Mouse (Mus musculus) forebrain, embryonic 12.5 days (tissue): Measurements from ENCODE around the gene Fbxo21. TPM values are rescaled to one million over a fixed set of nuclear protein-coding genes. Genes with fewer than 3 reads are reported as not detected.

ENCODE experiments used
- ATAC-seq: fragments of 200-750 bp; cut with Nextera tagmentation; 2 replicates; pipeline ENCODE4 v1.8.0; 2017; ENCODE audit warnings: moderate TSS enrichment; ENCODE audit not compliant: low FRiP score
- H3K27ac ChIP-seq: fragments of 300-500 bp; sonication (generic); 2 replicates; pipeline ENCODE4 v1.5.1; 2016; ENCODE audit warnings: mild to moderate bottlenecking
- H3K27me3 ChIP-seq: fragments of 300-500 bp; sonication (generic); 2 replicates; pipeline ENCODE4 v1.6.1; 2016; ENCODE audit warnings: mild to moderate bottlenecking
- H3K36me3 ChIP-seq: fragments of 300-500 bp; sonication (generic); replicated peaks from 2 replicates; pipeline ENCODE4 v1.6.1; 2016; ENCODE audit warnings: mild to moderate bottlenecking
- H3K4me1 ChIP-seq: fragments of 300-500 bp; sonication (generic); 2 replicates; pipeline ENCODE4 v1.6.1; 2016
- H3K4me2 ChIP-seq: fragments of 300-500 bp; sonication (generic); 2 replicates; pipeline ENCODE4 v1.6.1; 2016; ENCODE audit warnings: mild to moderate bottlenecking, moderate library complexity
- H3K4me3 ChIP-seq: fragments of 300-500 bp; sonication (generic); replicated peaks from 2 replicates; pipeline ENCODE4 v1.5.1; 2016; ENCODE audit warnings: mild to moderate bottlenecking
- H3K9ac ChIP-seq: fragments of 300-500 bp; sonication (generic); 2 replicates; pipeline ENCODE4 v1.6.1; 2016; ENCODE audit warnings: mild to moderate bottlenecking
- H3K9me3 ChIP-seq: fragments of 300-500 bp; sonication (generic); 2 replicates; pipeline ENCODE4 v1.6.1; 2016
- WGBS: fragments of 180-500 bp; shearing (Covaris S2); methylation state at CpG from one replicate; pipeline ENCODE4 v1.1.7; 2016; 5-methylcytosine and 5-hydroxymethylcytosine counted together
- polyA plus RNA-seq: library from polyadenylated mRNA; unstranded; fragments of >200 nt; fragmentation: Nextera tagmentation; extraction: Ambion mirVana; gene quantifications from 2 replicates; pipeline ENCODE4 v1.2.1, GENCODE M21; 2016

Fbxo21 gene
- polyA plus RNA-seq, 1 experiment from 2014 or later: 149 TPM

- Histone ChIP-seq H3K4me3 (no peak overlapping the region), H3K27ac (no peak overlapping the region), H3K9me3 (no peaks in the 10 kb centered on the region), H3K27me3 (no peaks in the 10 kb centered on the region), H3K4me1 (peaks cover 19% of the 10 kb centered on the region), H3K4me2 (no peak overlapping the region), H3K9ac (no peak overlapping the region), H3K36me3 (no peaks in the 10 kb centered on the region)
- no peak for ATAC-seq
- WGBS: 92% methylated on average over 2 of the region's 2 CpGs
Observed at GRCm38 (mm10) chr5:118053205-118053604, 76.7 kb downstream of the Fbxo21 start.

DNA sequence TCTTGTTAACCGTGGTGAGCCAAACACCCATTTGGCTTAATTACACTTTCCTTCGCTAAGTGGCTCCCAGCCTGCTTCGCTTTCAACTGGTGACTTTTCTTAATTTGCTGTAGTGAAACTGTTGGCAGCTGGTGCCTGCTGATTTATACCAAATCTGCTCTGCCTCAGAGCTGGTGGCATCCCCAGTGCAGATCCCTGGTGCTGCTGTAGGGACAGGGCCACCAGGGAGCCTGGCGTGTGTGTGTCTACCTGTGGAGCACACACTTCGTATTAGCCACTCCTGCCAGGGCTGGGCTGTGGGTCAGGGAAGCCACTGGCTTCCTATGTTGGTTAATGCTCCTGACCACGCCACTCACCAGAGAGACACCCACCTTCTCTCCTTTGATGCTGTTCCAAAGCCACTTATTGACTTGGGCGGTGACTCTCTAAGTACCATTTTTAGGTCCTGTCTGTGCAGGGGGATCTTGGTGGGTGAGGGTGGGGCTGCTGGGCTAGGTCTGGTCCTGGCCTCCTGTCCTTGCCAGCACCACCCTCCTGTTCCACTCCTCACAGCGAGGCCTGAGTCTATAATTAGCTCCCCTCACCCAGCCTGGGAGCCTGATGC, 81.1 kb downstream of the Fbxo21 start:
- Histone ChIP-seq H3K4me1 (peaks cover 20% of the 10 kb centered on the region), H3K9ac (no peak overlapping the region), H3K9me3 (no peaks in the 10 kb centered on the region), H3K4me3 (no peak overlapping the region), H3K27me3 (no peaks in the 10 kb centered on the region), H3K27ac (no peak overlapping the region), H3K4me2 (no peak overlapping the region), H3K36me3 (no peaks in the 10 kb centered on the region; the same call in 1 of the 2 replicates)
- WGBS: 47% methylated on average over 8 of the region's 8 CpGs
- ATAC-seq: 0 out of 2 replicates have a peak, but pooled peaks have one; percentile 41

DNA sequence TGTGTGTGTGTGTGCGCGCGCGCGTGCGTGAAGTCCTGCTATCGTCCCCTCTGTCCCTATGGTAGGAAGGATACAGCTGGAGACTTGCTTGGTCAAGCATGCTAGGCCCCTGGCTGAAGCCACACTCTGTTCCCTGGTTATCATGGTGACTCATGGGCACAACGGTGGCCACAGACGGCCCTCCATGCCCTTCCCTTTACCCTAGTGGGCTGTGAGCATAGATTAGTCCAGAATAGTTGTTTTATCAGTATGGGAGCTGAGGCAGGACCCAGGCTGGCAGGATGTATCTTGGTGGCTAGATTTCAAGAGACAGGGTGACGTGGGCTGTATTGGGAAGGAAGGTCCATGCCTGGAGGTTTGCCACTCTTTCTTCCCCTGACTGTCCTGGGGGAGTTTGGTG, 82.3 kb downstream of the Fbxo21 start:
- H3K4me1 ChIP-seq: peaks cover 30% of the 10 kb centered on the region
- H3K4me2 ChIP-seq: no peak overlapping the region
- no peaks in the 10 kb centered on the region; the same call in 1 of the 2 replicates for H3K36me3 ChIP-seq
- H3K9me3 ChIP-seq: no peaks in the 10 kb centered on the region
- H3K27me3 ChIP-seq: no peaks in the 10 kb centered on the region
- no peak for ATAC-seq
- H3K4me3 ChIP-seq: no peak overlapping the region
- H3K9ac ChIP-seq: no peak overlapping the region
- H3K27ac ChIP-seq: no peak overlapping the region
- 94% methylated on average over 10 of the region's 10 CpGs for WGBS

DNA sequence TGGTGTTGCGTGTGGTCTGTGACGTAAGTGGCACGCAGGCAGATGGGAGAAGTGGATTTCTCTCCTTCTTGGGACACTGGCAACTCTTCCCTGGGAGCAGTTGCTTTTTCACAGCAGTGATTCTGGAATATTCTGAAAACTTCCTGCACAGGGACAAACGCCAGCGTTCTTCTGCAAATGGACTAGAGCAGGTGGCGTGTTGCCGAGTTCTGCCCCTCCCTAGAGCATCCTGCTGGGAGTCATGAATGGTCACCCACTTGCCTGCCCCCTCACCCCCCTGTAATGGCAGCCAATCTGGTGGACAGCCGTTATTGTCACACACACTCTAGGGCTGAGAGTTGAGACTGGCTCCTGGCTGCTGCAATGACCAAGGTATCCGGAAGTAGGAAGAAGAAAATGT, 83.1 kb downstream of the Fbxo21 start:
- ATAC-seq: no peak
- H3K27ac ChIP-seq: no peak overlapping the region
- H3K4me2 ChIP-seq: no peak overlapping the region
- 90% methylated on average over 9 of the region's 9 CpGs for whole genome bisulfite sequencing
- H3K36me3 ChIP-seq: no peaks in the 10 kb centered on the region; the same call in 1 of the 2 replicates
- peaks cover 38% of the 10 kb centered on the region for H3K4me1 ChIP-seq
- H3K9me3 ChIP-seq: no peaks in the 10 kb centered on the region
- H3K9ac ChIP-seq: no peak overlapping the region
- no peak overlapping the region for H3K4me3 ChIP-seq
- H3K27me3 ChIP-seq: no peaks in the 10 kb centered on the region

Other genes starting within 250 kb of the Fbxo21 start
- gene Nos1, start 195.7 kb upstream of the Fbxo21 start, polyA plus RNA-seq: 0.28 and 0.35 TPM in 2 replicates
- 4.7 and 6.3 TPM in 2 replicates for gene Tesc, start 51.0 kb downstream of the Fbxo21 start, polyA plus RNA-seq
- gene Fbxw8, start 178.7 kb downstream of the Fbxo21 start, polyA plus RNA-seq: 41.5 and 41.7 TPM in 2 replicates
- gene Hrk, start 187.9 kb downstream of the Fbxo21 start, polyA plus RNA-seq: 0.46 and 0.52 TPM in 2 replicates